Mouse (Mus musculus) liver, embryonic 13.5 days (tissue): ENCODE measurements around the gene Dnah9. TPM values are rescaled to one million over a fixed set of nuclear protein-coding genes. Genes with fewer than 3 reads are reported as not detected.
A peak's percentile ranks its signal among the peaks of the same experiment; 100 is the strongest.

Source experiments
- ATAC-seq: fragments of 200-750 bp; cut with Nextera tagmentation; 2 replicates; pipeline ENCODE4 v1.8.0; 2017; ENCODE audit warnings: low read depth, mild to moderate bottlenecking, moderate number of reproducible peaks, moderate library complexity
- DNase-seq: peaks from one replicate; pipeline ENCODE4 v3.0.0; 2022
- H3K27ac ChIP-seq: fragments of 300-500 bp; sonication (generic); 2 replicates; pipeline ENCODE4 v1.5.1; 2015; ENCODE audit warnings: moderate library complexity, mild to moderate bottlenecking, inconsistent platforms
- H3K27me3 ChIP-seq: fragments of 300-500 bp; sonication (generic); 2 replicates; pipeline ENCODE4 v1.6.1; 2015; ENCODE audit warnings: mild to moderate bottlenecking, inconsistent platforms
- H3K36me3 ChIP-seq: fragments of 300-500 bp; sonication (generic); 2 replicates; pipeline ENCODE4 v1.6.1; 2015; ENCODE audit warnings: mild to moderate bottlenecking, inconsistent platforms
- H3K4me1 ChIP-seq: fragments of 300-500 bp; sonication (generic); replicated peaks from 2 replicates; pipeline ENCODE4 v1.6.1; 2015; ENCODE audit warnings: inconsistent platforms
- H3K4me2 ChIP-seq: fragments of 300-500 bp; sonication (generic); 2 replicates; pipeline ENCODE4 v1.6.1; 2015; ENCODE audit warnings: inconsistent platforms, mild to moderate bottlenecking, moderate library complexity
- H3K4me3 ChIP-seq: fragments of 300-500 bp; sonication (generic); replicated peaks from 2 replicates; pipeline ENCODE4 v1.5.1; 2015; ENCODE audit warnings: mild to moderate bottlenecking, inconsistent platforms
- H3K9ac ChIP-seq: fragments of 300-500 bp; sonication (generic); 2 replicates; pipeline ENCODE4 v1.6.1; 2015; ENCODE audit warnings: mild to moderate bottlenecking, inconsistent platforms
- H3K9me3 ChIP-seq: fragments of 300-500 bp; sonication (generic); replicated peaks from 2 replicates; pipeline ENCODE4 v1.6.1; 2016; ENCODE audit warnings: inconsistent platforms
- WGBS: fragments of 180-500 bp; shearing (Covaris S2); methylation state at CpG from one replicate; pipeline ENCODE4 v1.1.7; 2015; ENCODE audit not compliant: insufficient replicate concordance; 5-methylcytosine and 5-hydroxymethylcytosine counted together
- polyA plus RNA-seq: library from polyadenylated mRNA; unstranded; fragments of >200 nt; fragmentation: Nextera tagmentation; extraction: Ambion mirVana; gene quantifications from 2 replicates; pipeline ENCODE4 v1.2.1, GENCODE M21; 2015

Gene Dnah9
- polyA plus RNA-seq, 1 experiment from 2014 or later: not detected

DNA sequence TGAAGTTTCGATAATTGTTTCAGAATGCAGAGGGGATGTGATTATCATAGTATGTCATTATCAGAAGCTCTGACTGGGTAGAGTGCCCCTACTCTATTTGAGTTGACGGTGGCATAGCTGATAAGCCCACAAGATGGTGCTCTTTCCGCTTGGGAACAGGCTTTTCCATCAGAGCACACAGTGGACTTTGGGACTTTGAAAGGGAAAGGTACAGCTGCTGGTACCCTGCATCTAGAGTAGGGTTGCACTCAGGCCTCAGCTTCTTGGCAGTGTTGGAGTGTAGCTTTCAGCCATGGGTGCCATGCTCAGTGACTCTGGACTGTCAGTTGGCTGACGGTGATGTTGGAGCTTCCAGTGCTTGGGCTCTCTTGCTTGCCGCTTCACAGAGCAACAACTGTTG, 348.1 kb downstream of the Dnah9 start:
- Histone ChIP-seq H3K27me3 (no peaks in the 10 kb centered on the region), H3K9ac (no peak overlapping the region), H3K4me1 (no peaks in the 10 kb centered on the region), H3K9me3 (no peaks in the 10 kb centered on the region), H3K27ac (no peak overlapping the region), H3K36me3 (peaks cover 64% of the 10 kb centered on the region), H3K4me2 (no peak overlapping the region), H3K4me3 (no peak overlapping the region)
- DNase-seq (no peak), ATAC-seq (no peak)
- WGBS: 69% methylated on average over 5 of the region's 5 CpGs

DNA sequence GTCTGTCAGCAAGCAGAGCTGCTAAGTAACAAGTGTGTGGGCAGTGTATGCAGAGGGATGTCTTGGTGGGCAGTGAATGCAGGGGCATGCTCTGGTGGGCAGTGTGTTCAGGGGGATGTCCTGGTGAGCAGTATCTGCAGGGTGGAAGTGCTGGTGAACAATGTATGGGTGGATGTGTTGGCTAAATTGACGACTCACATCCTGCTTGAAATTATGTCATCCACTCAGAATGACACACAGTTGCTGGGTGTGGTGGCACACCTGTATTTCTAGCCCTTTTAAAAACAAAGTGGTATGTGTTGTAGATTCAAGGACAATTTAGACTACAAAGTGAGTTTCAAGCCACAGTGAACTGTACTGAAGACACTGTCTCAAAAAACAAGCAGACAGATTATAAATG, 350.2 kb downstream of the Dnah9 start:
- H3K4me1 ChIP-seq: no peaks in the 10 kb centered on the region
- DNase-seq (no peak), ATAC-seq (no peak)
- no peaks in the 10 kb centered on the region for H3K9me3 ChIP-seq
- H3K36me3 ChIP-seq: peaks cover 60% of the 10 kb centered on the region
- no peak overlapping the region for H3K27ac ChIP-seq
- H3K9ac ChIP-seq: no peak overlapping the region
- 58% methylated on average over 1 of the region's 1 CpGs for WGBS
- H3K4me2 ChIP-seq: no peak overlapping the region
- H3K27me3 ChIP-seq: no peaks in the 10 kb centered on the region
- no peak overlapping the region for H3K4me3 ChIP-seq

DNA sequence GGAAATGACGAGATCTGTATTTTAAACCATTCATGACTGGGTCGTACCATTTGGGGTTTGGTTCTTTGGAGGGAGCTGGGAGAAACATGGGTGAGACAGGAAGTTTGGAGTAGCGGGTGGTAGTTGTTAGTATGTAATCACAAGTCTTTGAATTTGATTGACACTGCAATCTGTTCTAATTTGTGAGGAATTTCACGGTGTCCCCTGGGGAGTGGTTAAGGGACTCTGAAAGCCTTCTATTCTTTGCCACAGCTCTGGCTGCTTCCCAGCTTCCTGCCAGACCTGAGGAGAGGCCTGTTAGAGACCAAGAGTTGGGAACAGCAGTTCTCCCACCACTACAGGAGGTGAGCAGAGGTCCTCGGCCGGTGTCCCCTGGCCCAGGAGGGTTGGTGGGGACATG, 352.1 kb downstream of the Dnah9 start:
- Histone ChIP-seq H3K9ac (no peak overlapping the region), H3K9me3 (no peaks in the 10 kb centered on the region), H3K4me1 (0 out of 2 replicates have a peak, but pooled peaks cover 5% of the 10 kb centered on the region), H3K27me3 (no peaks in the 10 kb centered on the region), H3K36me3 (peaks cover 40% of the 10 kb centered on the region), H3K4me3 (no peak overlapping the region), H3K27ac (no peak overlapping the region), H3K4me2 (no peak overlapping the region)
- 78% methylated on average over 6 of the region's 6 CpGs for WGBS
- ATAC-seq: no peak
- no peak for DNase-seq

DNA sequence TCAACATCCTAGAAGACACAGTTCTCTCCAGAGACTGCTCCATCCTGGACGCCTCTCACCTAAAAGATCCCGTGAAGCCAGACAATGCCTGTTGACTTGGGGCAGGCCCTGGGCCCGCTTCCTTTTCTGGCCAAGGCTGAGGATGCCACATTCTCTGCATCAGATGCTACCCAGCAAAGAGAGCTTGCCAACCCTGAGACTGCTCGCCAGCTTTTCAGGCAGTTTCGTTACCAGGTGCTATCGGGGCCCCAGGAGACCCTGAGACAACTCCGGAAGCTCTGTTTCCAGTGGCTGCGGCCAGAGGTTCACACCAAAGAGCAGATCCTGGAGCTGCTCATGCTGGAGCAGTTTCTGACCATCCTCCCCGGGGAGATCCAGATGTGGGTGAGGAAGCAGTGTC, 354.0 kb downstream of the Dnah9 start:
- Histone ChIP-seq H3K9me3 (no peaks in the 10 kb centered on the region), H3K4me3 (no peak overlapping the region), H3K36me3 (peaks cover 34% of the 10 kb centered on the region), H3K27ac (no peak overlapping the region), H3K27me3 (no peaks in the 10 kb centered on the region), H3K4me2 (no peak overlapping the region), H3K4me1 (peaks cover 10% of the 10 kb centered on the region), H3K9ac (no peak overlapping the region)
- no peak for DNase-seq
- no peak for ATAC-seq
- 88% methylated on average over 9 of the region's 9 CpGs for WGBS

DNA sequence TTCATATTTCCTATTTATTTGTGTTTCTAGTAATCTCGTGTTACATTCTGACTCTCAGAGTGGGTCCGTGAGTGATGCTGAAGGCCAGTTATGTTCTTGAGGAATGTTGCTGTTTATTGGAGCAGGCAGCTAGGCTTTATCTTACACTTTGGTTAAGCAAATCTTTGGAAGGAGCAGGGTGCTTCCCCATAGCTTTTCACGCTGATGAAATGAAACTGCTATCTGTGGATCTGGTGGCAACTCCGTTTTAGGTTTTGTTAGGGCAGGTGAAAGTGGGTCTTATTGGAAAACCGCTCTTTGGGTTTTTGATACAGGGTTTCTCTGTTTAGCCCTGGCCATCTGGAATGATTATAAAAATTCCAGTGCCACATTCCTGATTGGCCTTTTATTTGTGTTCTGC, 356.3 kb downstream of the Dnah9 start:
- no peaks in the 10 kb centered on the region for H3K9me3 ChIP-seq
- H3K4me2 ChIP-seq: no peak overlapping the region
- H3K4me3 ChIP-seq: no peak overlapping the region
- no peaks in the 10 kb centered on the region for H3K27me3 ChIP-seq
- no peak overlapping the region for H3K9ac ChIP-seq
- peaks cover 27% of the 10 kb centered on the region for H3K4me1 ChIP-seq
- no peak for DNase-seq
- H3K36me3 ChIP-seq: peaks cover 26% of the 10 kb centered on the region
- H3K27ac ChIP-seq: no peak overlapping the region
- no peak for ATAC-seq
- 58% methylated on average over 5 of the region's 5 CpGs for WGBS

DNA sequence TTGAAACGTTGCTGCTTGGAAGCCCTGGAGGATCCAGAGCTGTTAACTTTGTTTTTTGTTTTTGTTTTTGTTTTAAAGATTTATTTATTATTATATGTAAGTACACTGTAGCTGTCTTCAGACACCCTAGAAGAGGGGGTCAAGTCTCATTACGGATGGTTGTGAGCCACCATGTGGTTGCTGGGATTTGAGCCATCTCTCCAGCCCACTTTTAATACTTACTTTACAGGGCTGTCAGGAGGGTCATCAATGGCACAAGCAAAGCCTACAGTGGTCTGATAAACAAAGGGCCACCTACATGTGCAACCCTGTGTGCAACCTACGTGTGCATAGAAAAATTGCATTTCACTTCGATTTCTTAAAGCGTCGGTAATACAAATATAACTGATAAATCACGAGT, 360.8 kb downstream of the Dnah9 start:
- H3K36me3 ChIP-seq: no peaks in the 10 kb centered on the region

DNA sequence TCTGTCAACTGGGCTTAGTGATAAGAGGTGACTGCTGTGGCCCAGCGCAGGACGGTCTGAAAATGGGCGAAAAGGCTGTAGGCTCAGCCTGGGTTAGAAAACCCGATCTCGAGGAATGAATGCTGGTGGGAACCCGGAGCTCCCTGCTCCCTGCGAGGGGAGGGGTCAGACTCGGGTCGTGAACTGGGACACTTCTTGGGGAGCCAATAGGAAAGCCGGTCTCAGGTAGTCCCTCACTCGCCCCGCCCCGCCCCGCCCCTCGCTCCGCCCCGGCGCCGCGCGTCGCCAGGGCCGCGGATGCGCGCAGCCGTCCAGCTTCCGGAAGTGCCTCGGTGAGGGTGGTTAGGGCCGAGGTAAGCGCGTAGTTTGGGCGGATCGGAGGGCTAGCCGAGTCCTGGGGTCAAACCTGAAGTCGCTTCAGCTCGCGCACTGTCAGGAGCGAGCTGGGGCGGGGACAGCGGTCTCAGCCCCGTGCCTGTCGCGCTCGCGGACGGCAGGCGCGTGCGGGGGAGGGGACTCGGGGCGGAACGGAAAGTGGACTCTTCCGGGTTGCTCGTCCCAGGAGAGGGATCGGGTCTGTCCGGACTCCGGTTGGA, 361.3 kb downstream of the Dnah9 start, which contains the start of gene Zkscan6:
Gene Zkscan6, plus strand, starts transcription at position 267 of the 596 bp plus-strand sequence.
- peaks cover 30% of the 10 kb centered on the region for H3K4me1 ChIP-seq
- peak within 1 kb of the TSS; percentile 78 for H3K4me3 ChIP-seq
- H3K27ac ChIP-seq: peak within 1 kb of the TSS; percentile 92
- H3K36me3 ChIP-seq: no peaks in the 10 kb centered on the region
- no peaks in the 10 kb centered on the region for H3K9me3 ChIP-seq
- ATAC-seq (peak; percentile 97), DNase-seq (peak; percentile 89)
- no peaks in the 10 kb centered on the region for H3K27me3 ChIP-seq
- WGBS: under 1% methylated on average over 58 of the region's 58 CpGs
- H3K4me2 ChIP-seq: peak within 1 kb of the TSS; percentile 85
- H3K9ac ChIP-seq: peak within 1 kb of the TSS; percentile 83

More for the DNA sequence above, 360.8 kb downstream of the Dnah9 start:
- no peaks in the 10 kb centered on the region for H3K27me3 ChIP-seq
- no peak for ATAC-seq
- H3K4me2 ChIP-seq: peak overlapping the region; percentile 85
- H3K9ac ChIP-seq: peak overlapping the region; percentile 83
- 37% methylated on average over 7 of the region's 7 CpGs for WGBS
- peak overlapping the region; percentile 92 for H3K27ac ChIP-seq
- peaks cover 33% of the 10 kb centered on the region for H3K4me1 ChIP-seq
- H3K9me3 ChIP-seq: no peaks in the 10 kb centered on the region
- peak overlapping the region; percentile 78 for H3K4me3 ChIP-seq
- DNase-seq: no peak

DNA sequence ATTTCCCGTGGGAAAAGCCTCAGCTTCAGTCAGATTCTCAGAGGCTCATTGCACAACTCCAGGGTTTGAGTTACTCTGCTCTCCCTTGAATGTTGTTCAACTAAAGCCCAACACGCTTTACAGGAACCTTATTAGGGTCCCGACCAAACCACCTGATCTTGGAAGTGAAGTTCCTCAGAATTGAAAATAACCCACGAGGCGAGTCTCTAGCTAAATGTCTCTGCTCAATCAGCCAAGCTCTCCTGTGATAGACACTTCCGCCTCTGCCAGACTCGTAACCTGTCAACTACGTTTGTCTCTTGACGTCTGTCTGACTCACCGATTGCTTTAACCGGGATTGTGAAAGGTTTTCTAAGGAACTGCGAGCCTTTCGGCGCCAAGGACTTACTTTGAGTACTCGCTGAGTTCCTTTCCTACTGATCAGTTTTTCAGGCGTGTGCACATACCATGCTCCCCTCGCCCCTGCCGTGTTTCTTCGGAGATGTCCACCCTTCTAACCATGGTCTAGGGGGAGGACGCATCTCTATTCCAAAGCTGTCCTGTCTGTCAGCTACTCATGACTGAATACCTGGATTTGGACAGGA, 361.9 kb downstream of the Dnah9 start:
- Histone ChIP-seq H3K4me2 (peak overlapping the region; percentile 85), H3K9ac (peak overlapping the region; percentile 77), H3K4me1 (peaks cover 30% of the 10 kb centered on the region), H3K27me3 (no peaks in the 10 kb centered on the region), H3K27ac (peak overlapping the region; percentile 92), H3K36me3 (no peaks in the 10 kb centered on the region), H3K9me3 (no peaks in the 10 kb centered on the region), H3K4me3 (peak overlapping the region; percentile 78)
- ATAC-seq: peak; percentile 60
- peak; percentile 48 for DNase-seq
- whole genome bisulfite sequencing: under 1% methylated on average over 20 of the region's 20 CpGs

DNA sequence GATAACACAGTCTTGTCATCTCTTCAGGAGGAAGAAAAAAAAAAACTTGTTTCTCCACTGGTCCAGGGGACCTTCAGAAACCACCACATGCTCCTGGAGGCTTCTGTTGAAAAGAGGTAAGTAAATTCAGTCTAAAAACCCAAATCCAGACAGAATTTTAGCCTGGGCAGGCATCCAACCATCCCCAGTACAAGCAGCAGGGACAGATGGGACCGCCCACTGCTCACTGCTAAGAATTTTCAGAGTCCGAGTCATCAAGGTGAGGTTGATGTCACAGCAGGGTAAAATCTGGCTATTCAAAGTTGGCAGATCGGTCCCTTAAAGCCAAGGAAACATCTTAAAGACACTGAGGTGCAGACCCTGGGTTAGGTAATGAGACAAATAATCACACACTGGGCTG, 366.5 kb downstream of the Dnah9 start:
- no peak for ATAC-seq
- no peak overlapping the region for H3K4me2 ChIP-seq
- H3K36me3 ChIP-seq: no peaks in the 10 kb centered on the region
- DNase-seq: no peak
- no peaks in the 10 kb centered on the region for H3K9me3 ChIP-seq
- no peak overlapping the region for H3K4me3 ChIP-seq
- H3K27me3 ChIP-seq: no peaks in the 10 kb centered on the region
- WGBS: 69% methylated on average over 3 of the region's 3 CpGs
- peaks cover 7% of the 10 kb centered on the region for H3K4me1 ChIP-seq
- no peak overlapping the region for H3K27ac ChIP-seq
- H3K9ac ChIP-seq: no peak overlapping the region

DNA sequence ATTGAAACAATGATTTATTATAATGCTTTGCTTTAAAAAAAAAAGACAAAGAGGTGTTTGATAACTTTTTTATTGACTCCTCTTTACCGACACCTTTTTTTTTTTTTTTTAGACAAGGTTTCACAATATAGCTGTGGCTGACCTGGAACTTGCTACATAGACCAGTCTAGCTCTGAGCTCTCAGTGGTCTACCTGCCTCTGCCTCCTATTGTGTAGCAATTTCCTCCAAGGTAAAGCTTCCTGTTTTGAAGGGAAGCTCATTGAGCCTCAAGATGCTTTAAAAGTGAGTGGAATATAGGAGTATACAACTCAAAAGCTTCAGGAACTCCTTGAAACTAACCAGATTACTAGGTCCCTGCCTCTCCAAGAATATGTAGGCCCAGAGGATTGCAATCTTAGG, 372.5 kb downstream of the Dnah9 start:
- Histone ChIP-seq H3K27me3 (no peaks in the 10 kb centered on the region), H3K36me3 (no peaks in the 10 kb centered on the region), H3K9me3 (no peaks in the 10 kb centered on the region), H3K9ac (no peak overlapping the region), H3K4me3 (no peak overlapping the region), H3K4me2 (no peak overlapping the region), H3K27ac (no peak overlapping the region), H3K4me1 (peaks cover 24% of the 10 kb centered on the region)
- ATAC-seq (no peak), DNase-seq (no peak)
- WGBS: 60% methylated on average over 1 of the region's 1 CpGs

DNA sequence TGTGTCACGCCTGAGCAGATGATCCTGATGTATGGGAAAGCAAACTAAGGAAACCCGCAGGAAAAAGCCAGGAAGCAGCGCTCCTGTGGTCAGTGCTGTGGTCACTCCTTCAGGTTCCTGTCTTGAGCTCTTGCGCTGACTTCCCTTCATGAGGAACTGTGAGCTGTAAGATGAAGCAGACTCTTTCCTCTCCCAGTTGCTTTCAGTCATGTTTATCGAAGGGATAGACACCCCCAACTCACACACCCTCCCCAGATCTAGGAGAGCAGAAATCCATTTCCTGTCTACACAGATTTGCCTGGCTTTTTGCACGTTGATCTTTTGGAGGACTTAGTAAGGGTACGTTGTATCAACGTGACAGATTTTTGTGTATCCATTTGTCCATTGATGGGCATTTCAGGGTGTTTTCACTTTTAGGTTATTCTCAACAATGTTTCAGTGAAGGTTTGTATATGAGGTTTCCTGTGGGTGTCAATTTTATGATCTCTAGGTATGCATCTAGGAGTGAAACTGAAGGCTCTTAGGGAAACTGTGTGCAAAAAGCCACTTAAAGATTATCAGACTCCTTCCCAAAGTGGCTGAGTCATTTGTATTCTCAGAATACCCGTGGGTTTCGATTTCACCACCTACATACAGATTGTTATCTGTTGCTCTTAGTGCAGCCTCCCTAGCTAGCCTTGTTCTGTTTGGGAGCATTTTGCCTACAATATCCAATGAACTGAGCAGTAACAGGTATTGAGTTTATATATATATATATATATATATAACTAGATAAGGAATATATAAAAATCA, 373.7 kb downstream of the Dnah9 start:
- Histone ChIP-seq H3K27ac (peak overlapping the region; percentile 64), H3K4me3 (peak overlapping the region; percentile 32), H3K9ac (peak overlapping the region; percentile 49), H3K4me1 (peaks cover 33% of the 10 kb centered on the region), H3K4me2 (peak overlapping the region; percentile 68), H3K36me3 (no peaks in the 10 kb centered on the region), H3K9me3 (no peaks in the 10 kb centered on the region), H3K27me3 (no peaks in the 10 kb centered on the region)
- 11% methylated on average over 10 of the region's 10 CpGs for WGBS
- DNase-seq (no peak), ATAC-seq (peak; percentile 84)
